Mouse (Mus musculus) kidney, adult 2 months (tissue): ENCODE results near the gene Lrrc58.

Experiments used
- CTCF ChIP-seq: fragments of 200-500 bp; conservative IDR thresholded peaks from 2 replicates; pipeline ENCODE4 v1.5.1; 2011; ENCODE audit warnings: low read depth, mild to moderate bottlenecking, control low read depth, low read length, moderate library complexity, mixed read lengths; ENCODE audit not compliant: insufficient read depth, insufficient read length
- POLR2A ChIP-seq: fragments of 200-500 bp; IDR thresholded peaks from one replicate; pipeline ENCODE4 v1.6.1; 2011; ENCODE audit warnings: low read depth, low read length, control low read depth

GRCm38 (mm10) chr16:37929006-37929405 lies 60.8 kb downstream of the Lrrc58 start:
- TF ChIP-seq CTCF (no peak), POLR2A (no peak)
